Mouse (Mus musculus) lung, embryonic 15.5 days (tissue): ENCODE results near the gene Ap1s3. TPM values are rescaled to one million over a fixed set of nuclear protein-coding genes. Genes with fewer than 3 reads are reported as not detected.

Experiments
- ATAC-seq: fragments of 200-750 bp; cut with Nextera tagmentation; 2 replicates; pipeline ENCODE4 v1.8.0; 2017; ENCODE audit warnings: moderate number of reproducible peaks, borderline replicate concordance; ENCODE audit not compliant: low FRiP score, low TSS enrichment; ENCODE audit errors: extremely low read depth
- H3K27ac ChIP-seq: fragments of 300-500 bp; sonication (generic); 2 replicates; pipeline ENCODE4 v1.5.1; 2015; ENCODE audit warnings: moderate library complexity, mild to moderate bottlenecking, inconsistent platforms
- H3K27me3 ChIP-seq: fragments of 300-500 bp; sonication (generic); 2 replicates; pipeline ENCODE4 v1.6.1; 2015; ENCODE audit warnings: inconsistent platforms
- H3K36me3 ChIP-seq: fragments of 300-500 bp; sonication (generic); 2 replicates; pipeline ENCODE4 v1.6.1; 2015; ENCODE audit warnings: inconsistent platforms
- H3K4me1 ChIP-seq: fragments of 300-500 bp; sonication (generic); 2 replicates; pipeline ENCODE4 v1.6.1; 2015; ENCODE audit warnings: inconsistent platforms
- H3K4me2 ChIP-seq: fragments of 300-500 bp; sonication (generic); 2 replicates; pipeline ENCODE4 v1.6.1; 2015; ENCODE audit warnings: inconsistent platforms, mild to moderate bottlenecking, moderate library complexity
- H3K4me3 ChIP-seq: fragments of 300-500 bp; sonication (generic); 2 replicates; pipeline ENCODE4 v1.5.1; 2015; ENCODE audit warnings: mild to moderate bottlenecking, inconsistent platforms
- H3K9ac ChIP-seq: fragments of 300-500 bp; sonication (generic); 2 replicates; pipeline ENCODE4 v1.6.1; 2015; ENCODE audit warnings: inconsistent platforms
- H3K9me3 ChIP-seq: fragments of 300-500 bp; sonication (generic); 2 replicates; pipeline ENCODE4 v1.6.1; 2016; ENCODE audit warnings: inconsistent platforms
- WGBS: fragments of 180-500 bp; shearing (Covaris S2); methylation state at CpG from one replicate; pipeline ENCODE4 v1.1.7; 2015; 5-methylcytosine and 5-hydroxymethylcytosine counted together
- polyA plus RNA-seq: library from polyadenylated mRNA; unstranded; fragments of >200 nt; fragmentation: Nextera tagmentation; extraction: Ambion mirVana; gene quantifications from 2 replicates; pipeline ENCODE4 v1.2.1, GENCODE M21; 2015

Ap1s3 gene
- polyA plus RNA-seq, 1 experiment from 2014 or later: 0.34 TPM

- ATAC-seq: peak; percentile 90
- H3K27ac ChIP-seq: peak overlapping the region; percentile 51
- whole genome bisulfite sequencing: 26% methylated on average over 9 of the region's 9 CpGs
These were observed 25.6 kb upstream of the Ap1s3 start for GRCm38 (mm10) chr1:79697382-79697781.

GRCm38 (mm10) chr1:79696933-79697332 lies 25.2 kb upstream of the Ap1s3 start:
- H3K4me2 ChIP-seq: no peak overlapping the region
- no peaks in the 10 kb centered on the region for H3K9me3 ChIP-seq
- no peaks in the 10 kb centered on the region for H3K36me3 ChIP-seq
- H3K4me3 ChIP-seq: no peak overlapping the region
- WGBS: 41% methylated on average over 5 of the region's 5 CpGs
- peak; percentile 58; the same call in 1 of the 2 replicates for ATAC-seq
- H3K9ac ChIP-seq: no peak overlapping the region
- no peaks in the 10 kb centered on the region for H3K27me3 ChIP-seq
- H3K4me1 ChIP-seq: peaks cover 10% of the 10 kb centered on the region
- peak overlapping the region; percentile 51 for H3K27ac ChIP-seq

More at GRCm38 (mm10) chr1:79697382-79697781, 25.6 kb upstream of the Ap1s3 start:
- H3K4me3 ChIP-seq: no peak overlapping the region
- no peaks in the 10 kb centered on the region for H3K27me3 ChIP-seq
- H3K4me1 ChIP-seq: peaks cover 10% of the 10 kb centered on the region
- H3K9me3 ChIP-seq: no peaks in the 10 kb centered on the region
- no peak overlapping the region for H3K4me2 ChIP-seq
- H3K36me3 ChIP-seq: no peaks in the 10 kb centered on the region
- no peak overlapping the region for H3K9ac ChIP-seq

DNA sequence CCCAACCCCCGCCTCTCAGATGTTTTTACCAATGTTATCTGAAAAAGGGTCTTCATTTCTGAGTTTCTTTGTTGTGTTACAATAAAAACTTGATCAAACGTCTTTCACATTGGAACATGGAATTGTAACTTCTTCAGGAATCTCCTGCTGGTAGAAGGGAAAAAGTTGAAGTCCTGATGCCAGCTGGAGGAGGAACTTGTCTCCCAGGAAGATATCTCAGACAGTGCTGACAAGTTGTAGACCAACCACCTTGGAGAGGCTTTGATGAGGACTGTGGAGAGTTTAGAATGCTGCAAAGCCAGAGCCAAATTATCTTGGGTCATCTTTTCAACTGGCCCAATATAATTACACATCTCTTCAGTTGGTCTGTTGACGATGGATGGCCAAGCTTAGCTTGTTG lies 20.7 kb upstream of the Ap1s3 start:
- H3K9ac ChIP-seq: no peak overlapping the region
- H3K36me3 ChIP-seq: no peaks in the 10 kb centered on the region
- ATAC-seq: no peak
- peaks cover 5% of the 10 kb centered on the region for H3K4me1 ChIP-seq
- no peaks in the 10 kb centered on the region for H3K9me3 ChIP-seq
- no peak overlapping the region for H3K4me3 ChIP-seq
- 80% methylated on average over 3 of the region's 3 CpGs for WGBS
- H3K4me2 ChIP-seq: no peak overlapping the region
- H3K27me3 ChIP-seq: no peaks in the 10 kb centered on the region
- H3K27ac ChIP-seq: no peak overlapping the region

DNA sequence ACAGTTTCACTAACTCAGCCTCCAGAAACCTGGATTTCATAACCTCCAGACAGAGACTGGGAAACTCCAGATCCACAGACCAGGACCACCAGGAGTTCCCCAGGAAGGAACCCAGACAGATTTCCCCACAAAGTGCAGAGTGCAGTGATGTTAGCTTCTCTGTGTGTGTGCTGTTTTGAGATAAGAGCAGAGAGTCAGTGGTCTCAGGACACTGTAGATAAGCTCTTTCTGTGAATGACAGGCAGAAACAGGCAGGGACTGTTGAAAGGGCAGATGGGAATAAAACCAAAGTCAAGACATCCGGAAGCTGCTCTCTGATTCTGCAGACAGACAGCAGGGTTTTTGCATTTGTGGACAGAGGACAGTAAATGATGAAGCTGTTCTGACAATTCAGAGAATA lies 15.5 kb upstream of the Ap1s3 start:
- 64% methylated on average over 1 of the region's 1 CpGs for WGBS
- H3K9me3 ChIP-seq: no peaks in the 10 kb centered on the region
- H3K9ac ChIP-seq: no peak overlapping the region
- H3K27ac ChIP-seq: no peak overlapping the region
- no peak overlapping the region for H3K4me2 ChIP-seq
- no peak overlapping the region for H3K4me3 ChIP-seq
- H3K4me1 ChIP-seq: no peaks in the 10 kb centered on the region
- no peak for ATAC-seq
- no peaks in the 10 kb centered on the region for H3K27me3 ChIP-seq
- no peaks in the 10 kb centered on the region for H3K36me3 ChIP-seq

GRCm38 (mm10) chr1:79684027-79684426 lies 12.3 kb upstream of the Ap1s3 start:
- no peaks in the 10 kb centered on the region for H3K36me3 ChIP-seq
- no peaks in the 10 kb centered on the region for H3K27me3 ChIP-seq
- H3K9me3 ChIP-seq: no peaks in the 10 kb centered on the region
- no peak for ATAC-seq
- no peaks in the 10 kb centered on the region for H3K4me1 ChIP-seq
- no peak overlapping the region for H3K9ac ChIP-seq
- H3K4me3 ChIP-seq: no peak overlapping the region
- H3K4me2 ChIP-seq: no peak overlapping the region
- no peak overlapping the region for H3K27ac ChIP-seq

GRCm38 (mm10) chr1:79682936-79683335 lies 11.2 kb upstream of the Ap1s3 start:
- ATAC-seq: no peak
- WGBS: 9% methylated on average over 5 of the region's 5 CpGs
- H3K4me3 ChIP-seq: no peak overlapping the region
- no peaks in the 10 kb centered on the region for H3K9me3 ChIP-seq
- H3K9ac ChIP-seq: no peak overlapping the region
- H3K27ac ChIP-seq: no peak overlapping the region
- no peaks in the 10 kb centered on the region for H3K36me3 ChIP-seq
- H3K27me3 ChIP-seq: no peaks in the 10 kb centered on the region
- no peak overlapping the region for H3K4me2 ChIP-seq
- H3K4me1 ChIP-seq: no peaks in the 10 kb centered on the region

- H3K4me2 ChIP-seq: no peak overlapping the region
- no peak for ATAC-seq
- H3K9me3 ChIP-seq: no peaks in the 10 kb centered on the region
- no peak overlapping the region for H3K4me3 ChIP-seq
- no peak overlapping the region for H3K9ac ChIP-seq
- H3K27ac ChIP-seq: no peak overlapping the region
- H3K27me3 ChIP-seq: no peaks in the 10 kb centered on the region
- 87% methylated on average over 3 of the region's 3 CpGs for WGBS
- H3K36me3 ChIP-seq: no peaks in the 10 kb centered on the region
- H3K4me1 ChIP-seq: no peaks in the 10 kb centered on the region
These were observed 9.0 kb upstream of the Ap1s3 start for GRCm38 (mm10) chr1:79680777-79681176.

GRCm38 (mm10) chr1:79678117-79678684 lies 6.4 kb upstream of the Ap1s3 start:
- ATAC-seq: peak; percentile 14; the same call in 1 of the 2 replicates
- WGBS: 52% methylated on average over 8 of the region's 8 CpGs

DNA sequence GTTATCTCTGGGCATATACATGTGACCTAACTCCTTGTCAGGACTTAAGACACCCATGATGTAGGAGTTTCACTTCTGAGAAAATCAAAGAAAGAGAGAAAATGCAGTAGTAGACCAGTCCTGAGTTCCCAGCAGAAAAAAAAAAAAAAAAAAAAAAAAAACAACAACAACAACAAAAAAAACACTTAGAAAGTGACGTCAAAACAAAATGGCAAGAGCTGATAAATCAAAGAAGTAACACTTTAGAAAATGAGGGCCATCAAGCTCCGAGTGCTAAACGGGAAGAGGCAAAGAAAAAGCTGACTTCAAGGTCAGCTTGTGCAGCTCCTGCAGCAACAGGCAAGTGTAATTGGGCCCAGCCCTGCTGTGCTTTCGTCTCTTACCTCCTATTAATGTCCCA lies 3.9 kb upstream of the Ap1s3 start:
- 54% methylated on average over 4 of the region's 4 CpGs for WGBS
- H3K9me3 ChIP-seq: no peaks in the 10 kb centered on the region
- H3K36me3 ChIP-seq: no peaks in the 10 kb centered on the region
- no peak overlapping the region for H3K4me3 ChIP-seq
- no peak overlapping the region for H3K9ac ChIP-seq
- ATAC-seq: no peak
- H3K4me1 ChIP-seq: peaks cover 7% of the 10 kb centered on the region; the same call in 1 of the 2 replicates
- H3K27ac ChIP-seq: no peak overlapping the region
- peaks cover 31% of the 10 kb centered on the region for H3K27me3 ChIP-seq
- no peak overlapping the region for H3K4me2 ChIP-seq

More at GRCm38 (mm10) chr1:79678117-79678684, 6.4 kb upstream of the Ap1s3 start:
- Histone ChIP-seq H3K27ac (0 out of 2 replicates have a peak overlapping the region, but pooled peaks have one; percentile 8), H3K27me3 (peaks cover 9% of the 10 kb centered on the region), H3K36me3 (no peaks in the 10 kb centered on the region), H3K9ac (no peak overlapping the region), H3K4me1 (no peaks in the 10 kb centered on the region), H3K4me2 (no peak overlapping the region), H3K4me3 (no peak overlapping the region), H3K9me3 (no peaks in the 10 kb centered on the region)

DNA sequence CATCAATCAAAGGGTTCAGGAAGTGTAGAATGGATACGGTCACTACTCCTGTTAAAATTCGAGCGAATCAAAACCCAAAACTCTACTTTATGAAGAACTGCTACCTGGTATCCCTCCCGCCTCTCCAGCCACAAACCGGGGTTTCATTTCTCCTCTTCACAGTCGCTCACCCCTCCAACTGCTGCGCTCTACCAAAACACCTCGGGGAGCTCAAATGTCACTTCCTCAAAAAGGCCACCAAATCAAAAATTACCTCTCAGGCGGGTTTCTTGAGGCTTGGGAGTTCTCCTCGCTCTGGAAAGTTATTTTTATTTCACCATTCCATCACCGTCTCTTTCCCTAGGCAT lies 603 bp downstream of the Ap1s3 start:
- Histone ChIP-seq H3K4me2 (peak overlapping the region; percentile 87), H3K36me3 (no peaks in the 10 kb centered on the region), H3K9ac (peak overlapping the region; percentile 58; the same call in 1 of the 2 replicates), H3K27ac (0 out of 2 replicates have a peak overlapping the region, but pooled peaks have one; percentile 62), H3K9me3 (no peaks in the 10 kb centered on the region), H3K27me3 (peaks cover 37% of the 10 kb centered on the region), H3K4me3 (peak overlapping the region; percentile 65), H3K4me1 (peaks cover 12% of the 10 kb centered on the region; the same call in 1 of the 2 replicates)
- ATAC-seq: no peak
- under 1% methylated on average over 11 of the region's 11 CpGs for WGBS

DNA sequence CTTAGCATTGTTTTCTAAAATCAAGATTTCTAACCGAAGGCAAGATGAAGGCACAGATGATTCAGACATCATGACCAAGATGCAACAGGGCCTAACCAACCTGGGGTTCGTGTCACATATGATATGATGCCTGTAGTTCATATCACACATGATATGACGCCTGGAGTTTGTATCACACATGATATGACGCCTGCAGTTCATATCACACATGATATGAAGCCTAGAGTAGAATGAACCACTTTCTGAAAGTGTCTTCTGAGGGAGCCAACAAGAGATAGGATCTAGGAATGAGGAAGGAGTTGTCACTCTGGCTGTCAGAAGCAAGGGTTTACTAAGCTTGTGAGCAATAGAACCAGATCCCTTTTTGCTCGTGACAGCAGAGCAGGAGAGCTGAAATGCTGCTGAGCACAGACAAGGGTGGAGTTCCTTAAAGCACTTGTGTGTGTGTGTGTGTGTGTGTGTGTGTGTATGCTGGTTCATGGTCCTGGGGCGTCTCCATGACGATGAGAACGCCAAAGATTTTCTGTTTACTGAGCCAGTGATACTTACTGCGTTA lies 2.3 kb downstream of the Ap1s3 start:
- ATAC-seq: no peak
- no peak overlapping the region for H3K4me2 ChIP-seq
- no peaks in the 10 kb centered on the region for H3K36me3 ChIP-seq
- no peak overlapping the region for H3K9ac ChIP-seq
- H3K27ac ChIP-seq: no peak overlapping the region
- peaks cover 37% of the 10 kb centered on the region for H3K27me3 ChIP-seq
- H3K9me3 ChIP-seq: no peaks in the 10 kb centered on the region
- peaks cover 12% of the 10 kb centered on the region; the same call in 1 of the 2 replicates for H3K4me1 ChIP-seq
- 66% methylated on average over 9 of the region's 9 CpGs for WGBS
- no peak overlapping the region for H3K4me3 ChIP-seq

GRCm38 (mm10) chr1:79664911-79665310 lies 6.9 kb downstream of the Ap1s3 start:
- Histone ChIP-seq H3K36me3 (no peaks in the 10 kb centered on the region), H3K9ac (no peak overlapping the region), H3K27me3 (no peaks in the 10 kb centered on the region), H3K4me2 (no peak overlapping the region), H3K4me1 (no peaks in the 10 kb centered on the region), H3K4me3 (no peak overlapping the region), H3K27ac (no peak overlapping the region), H3K9me3 (no peaks in the 10 kb centered on the region)
- 75% methylated on average over 4 of the region's 4 CpGs for WGBS
- no peak for ATAC-seq
